Mouse (Mus musculus) limb, embryonic 11.5 days (tissue): ENCODE results near the gene Gm21885. TPM values are rescaled to one million over a fixed set of nuclear protein-coding genes. Genes with fewer than 3 reads are reported as not detected.

Experiments used
- ATAC-seq: fragments of 200-750 bp; cut with Nextera tagmentation; 2 replicates; pipeline ENCODE4 v1.8.0; 2017; ENCODE audit warnings: low read depth; ENCODE audit not compliant: insufficient number of reproducible peaks, low FRiP score, low TSS enrichment
- DNase-seq: peaks from one replicate; pipeline ENCODE4 v3.0.0-alpha.2; 2015; ENCODE audit warnings: low spot score
- H3K27ac ChIP-seq: fragments of 300-500 bp; sonication (generic); replicated peaks from 2 replicates; pipeline ENCODE4 v1.5.1; 2014; ENCODE audit warnings: low read depth, mild to moderate bottlenecking, low read length
- H3K27me3 ChIP-seq: fragments of 300-500 bp; sonication (generic); 2 replicates; pipeline ENCODE4 v1.6.1; 2014; ENCODE audit warnings: mild to moderate bottlenecking, low read length, mixed read lengths; ENCODE audit not compliant: control insufficient read depth, insufficient read depth
- H3K36me3 ChIP-seq: fragments of 300-500 bp; sonication (generic); 2 replicates; pipeline ENCODE4 v1.6.1; 2014; ENCODE audit warnings: mild to moderate bottlenecking, low read length, moderate library complexity, mixed read lengths; ENCODE audit not compliant: control insufficient read depth, insufficient read depth
- H3K4me1 ChIP-seq: fragments of 300-500 bp; sonication (generic); 2 replicates; pipeline ENCODE4 v1.6.1; 2014; ENCODE audit warnings: low read length, mixed read lengths; ENCODE audit not compliant: control insufficient read depth, insufficient read depth
- H3K4me2 ChIP-seq: fragments of 300-500 bp; sonication (generic); 2 replicates; pipeline ENCODE4 v1.6.1; 2014; ENCODE audit warnings: low read depth, mild to moderate bottlenecking, moderate library complexity; ENCODE audit not compliant: severe bottlenecking
- H3K4me3 ChIP-seq: fragments of 300-500 bp; sonication (generic); 2 replicates; pipeline ENCODE4 v1.5.1; 2014; ENCODE audit warnings: low read depth, low read length
- H3K9ac ChIP-seq: fragments of 300-500 bp; sonication (generic); 2 replicates; pipeline ENCODE4 v1.6.1; 2014; ENCODE audit warnings: mild to moderate bottlenecking, low read length
- H3K9me3 ChIP-seq: fragments of 300-500 bp; sonication (generic); 2 replicates; pipeline ENCODE4 v1.6.1; 2016; ENCODE audit warnings: low read length; ENCODE audit not compliant: control insufficient read depth
- WGBS: fragments of 180-500 bp; shearing (Covaris S2); extraction: QIAGEN DNeasy Blood & Tissue Kit; methylation state at CpG from one replicate; pipeline ENCODE4 v1.1.7; 2014; 5-methylcytosine and 5-hydroxymethylcytosine counted together
- polyA plus RNA-seq: library from polyadenylated mRNA; unstranded; fragments of >200 nt; fragmentation: Nextera tagmentation; extraction: Ambion mirVana; gene quantifications from 2 replicates; pipeline ENCODE4 v1.2.1, GENCODE M21; 2014

Gm21885 gene
- polyA plus RNA-seq, 1 experiment from 2014 or later, result 0.52 TPM

DNA sequence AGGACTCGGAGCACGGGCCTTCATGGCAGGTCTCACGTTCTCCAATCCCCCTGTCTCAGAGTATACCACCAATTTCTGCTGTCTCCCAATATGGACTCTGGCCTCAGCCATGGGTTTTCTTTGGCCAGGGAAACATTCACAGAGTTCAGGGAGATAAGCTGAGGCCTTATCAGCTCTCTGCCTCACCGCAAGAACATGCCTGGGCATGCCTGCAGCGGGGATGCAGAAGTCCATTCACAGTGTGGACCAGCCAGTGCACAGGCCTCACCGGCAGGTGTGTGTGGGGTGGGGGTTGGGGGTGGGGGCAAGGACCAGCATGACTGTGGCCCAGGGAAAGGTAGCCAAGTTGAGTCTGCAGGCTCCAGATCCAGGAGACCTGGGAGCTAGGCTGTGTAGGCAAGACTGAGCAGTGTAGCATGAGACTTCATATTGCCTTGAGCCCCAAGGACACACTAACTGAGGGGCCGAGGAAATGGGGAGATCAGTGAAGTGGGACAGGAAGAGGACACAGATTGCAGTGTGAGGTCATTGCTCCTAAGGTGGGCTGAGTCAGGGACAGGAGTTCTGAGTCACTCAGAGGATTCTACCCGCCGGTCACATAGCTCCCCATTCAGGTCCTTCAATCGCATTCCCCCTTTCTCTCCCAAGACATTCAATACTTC is 7.3 kb upstream of the Gm21885 start:
- DNase-seq (no peak), ATAC-seq (no peak)
- no peaks in the 10 kb centered on the region for H3K9me3 ChIP-seq
- H3K4me3 ChIP-seq, result no peak overlapping the region
- H3K4me1 ChIP-seq, result 0 out of 2 replicates have a peak, but pooled peaks cover 2% of the 10 kb centered on the region
- no peak overlapping the region for H3K9ac ChIP-seq
- no peak overlapping the region for H3K4me2 ChIP-seq
- WGBS, result 92% methylated on average over 10 of the region's 10 CpGs
- no peaks in the 10 kb centered on the region for H3K27me3 ChIP-seq
- H3K27ac ChIP-seq, result no peak overlapping the region
- no peaks in the 10 kb centered on the region for H3K36me3 ChIP-seq

DNA sequence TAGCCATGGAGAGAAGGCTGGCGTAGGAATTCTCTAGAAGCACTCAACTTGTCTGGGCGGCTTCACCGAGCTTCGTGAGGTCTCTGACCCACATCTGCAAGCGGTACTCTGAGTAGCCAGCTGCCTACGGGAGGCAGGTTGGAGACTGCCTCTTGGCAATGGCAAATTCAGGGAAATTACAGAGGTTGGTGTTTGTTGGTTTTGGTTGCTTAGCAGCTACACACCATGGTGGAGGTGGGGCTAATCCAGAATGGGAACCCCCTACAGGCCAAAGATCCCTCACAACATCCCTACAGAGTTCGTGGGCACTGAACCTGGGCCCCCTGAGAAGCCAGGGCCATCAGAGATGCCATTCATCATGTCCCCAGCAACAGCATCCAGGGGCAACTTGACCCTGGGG is 6.4 kb upstream of the Gm21885 start:
- no peaks in the 10 kb centered on the region for H3K36me3 ChIP-seq
- 0 out of 2 replicates have a peak, but pooled peaks cover 3% of the 10 kb centered on the region for H3K4me1 ChIP-seq
- no peak overlapping the region for H3K4me3 ChIP-seq
- no peak overlapping the region for H3K27ac ChIP-seq
- H3K9ac ChIP-seq, result no peak overlapping the region
- ATAC-seq (no peak), DNase-seq (no peak)
- H3K27me3 ChIP-seq, result no peaks in the 10 kb centered on the region
- 89% methylated on average over 7 of the region's 7 CpGs for WGBS
- H3K9me3 ChIP-seq, result no peaks in the 10 kb centered on the region
- H3K4me2 ChIP-seq, result no peak overlapping the region

DNA sequence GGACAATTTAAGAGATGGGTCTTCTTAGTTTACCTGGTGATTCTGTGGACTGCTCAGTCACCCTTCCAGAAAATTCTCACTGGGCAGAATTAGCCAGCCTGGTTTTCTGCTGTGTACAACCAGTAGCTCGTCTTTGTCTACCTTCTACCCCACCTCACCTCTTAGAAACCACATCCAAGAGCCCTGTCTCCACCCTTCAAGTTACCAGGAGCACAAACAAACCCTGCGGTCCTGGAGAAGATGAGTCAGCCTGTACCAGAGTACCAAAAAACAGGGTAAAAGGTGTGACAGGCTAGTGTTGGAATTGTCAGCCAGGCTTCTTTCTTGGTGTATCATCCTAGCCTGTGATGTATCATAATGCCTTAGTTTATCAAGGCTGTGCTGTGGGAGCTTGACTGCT is 6.0 kb upstream of the Gm21885 start:
- Histone ChIP-seq H3K9me3 (no peaks in the 10 kb centered on the region), H3K36me3 (no peaks in the 10 kb centered on the region), H3K4me1 (0 out of 2 replicates have a peak, but pooled peaks cover 4% of the 10 kb centered on the region), H3K27me3 (no peaks in the 10 kb centered on the region), H3K4me2 (no peak overlapping the region), H3K27ac (no peak overlapping the region), H3K4me3 (no peak overlapping the region), H3K9ac (no peak overlapping the region)
- no peak for DNase-seq
- no peak for ATAC-seq
- WGBS, result 86% methylated on average over 2 of the region's 2 CpGs

DNA sequence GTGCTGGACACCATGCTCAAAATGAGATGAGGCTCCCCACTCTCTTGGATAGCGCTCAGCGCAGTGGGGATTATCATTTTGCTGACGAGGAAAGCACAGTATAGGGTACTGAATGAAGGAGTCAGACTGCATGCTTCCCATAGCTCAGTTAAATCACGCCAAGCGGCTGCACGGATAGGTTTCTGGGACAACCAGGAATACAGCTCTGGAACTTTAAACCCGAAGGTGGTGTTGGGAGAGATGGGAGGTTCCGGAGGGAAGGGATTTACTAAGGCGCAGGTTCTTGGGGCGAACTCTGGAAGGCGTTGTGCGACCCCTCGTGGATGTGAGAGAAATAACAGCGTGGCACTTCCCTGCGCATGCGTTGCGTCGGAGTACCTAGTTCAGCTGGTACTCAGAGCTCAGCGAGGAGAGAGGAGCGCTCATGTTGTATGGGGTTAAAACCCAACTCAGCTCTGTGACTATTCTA is 4.8 kb upstream of the Gm21885 start:
- H3K9ac ChIP-seq, result peak overlapping the region; percentile 55
- H3K4me2 ChIP-seq, result peak overlapping the region; percentile 46
- H3K27me3 ChIP-seq, result no peaks in the 10 kb centered on the region
- H3K27ac ChIP-seq, result no peak overlapping the region
- ATAC-seq, result peak; percentile 63; the same call in 1 of the 2 replicates
- no peaks in the 10 kb centered on the region for H3K9me3 ChIP-seq
- 8% methylated on average over 20 of the region's 20 CpGs for WGBS
- peak overlapping the region; percentile 15; the same call in 1 of the 2 replicates for H3K4me3 ChIP-seq
- H3K4me1 ChIP-seq, result 0 out of 2 replicates have a peak, but pooled peaks cover 4% of the 10 kb centered on the region
- no peaks in the 10 kb centered on the region for H3K36me3 ChIP-seq
- peak; percentile 94 for DNase-seq

DNA sequence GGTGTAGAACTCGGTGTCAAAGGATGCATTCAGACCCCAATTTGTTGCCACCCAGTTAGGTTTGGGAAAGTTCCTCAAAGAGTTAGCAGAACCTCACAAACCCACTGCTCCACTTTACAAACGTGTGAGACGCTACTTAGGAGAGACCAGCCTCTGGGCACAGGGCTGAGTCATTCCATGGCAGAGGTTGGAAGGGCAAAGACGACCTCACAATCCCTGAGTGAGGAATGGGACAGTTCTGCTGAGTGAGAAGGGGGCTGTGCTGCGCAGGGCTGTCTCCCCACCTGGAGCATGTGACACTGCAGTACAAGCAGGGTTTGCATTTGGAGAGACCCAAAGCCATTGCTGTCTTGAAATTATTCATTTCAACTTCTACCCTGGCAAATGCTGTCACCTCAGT is 618 bp downstream of the Gm21885 start:
- H3K27ac ChIP-seq, result no peak overlapping the region
- H3K36me3 ChIP-seq, result peaks cover 6% of the 10 kb centered on the region; the same call in 1 of the 2 replicates
- no peak overlapping the region for H3K4me2 ChIP-seq
- no peak for DNase-seq
- no peak for ATAC-seq
- H3K9ac ChIP-seq, result no peak overlapping the region
- no peak overlapping the region for H3K4me3 ChIP-seq
- H3K9me3 ChIP-seq, result no peaks in the 10 kb centered on the region
- H3K27me3 ChIP-seq, result no peaks in the 10 kb centered on the region
- WGBS, result 71% methylated on average over 5 of the region's 5 CpGs
- 0 out of 2 replicates have a peak, but pooled peaks cover 2% of the 10 kb centered on the region for H3K4me1 ChIP-seq

DNA sequence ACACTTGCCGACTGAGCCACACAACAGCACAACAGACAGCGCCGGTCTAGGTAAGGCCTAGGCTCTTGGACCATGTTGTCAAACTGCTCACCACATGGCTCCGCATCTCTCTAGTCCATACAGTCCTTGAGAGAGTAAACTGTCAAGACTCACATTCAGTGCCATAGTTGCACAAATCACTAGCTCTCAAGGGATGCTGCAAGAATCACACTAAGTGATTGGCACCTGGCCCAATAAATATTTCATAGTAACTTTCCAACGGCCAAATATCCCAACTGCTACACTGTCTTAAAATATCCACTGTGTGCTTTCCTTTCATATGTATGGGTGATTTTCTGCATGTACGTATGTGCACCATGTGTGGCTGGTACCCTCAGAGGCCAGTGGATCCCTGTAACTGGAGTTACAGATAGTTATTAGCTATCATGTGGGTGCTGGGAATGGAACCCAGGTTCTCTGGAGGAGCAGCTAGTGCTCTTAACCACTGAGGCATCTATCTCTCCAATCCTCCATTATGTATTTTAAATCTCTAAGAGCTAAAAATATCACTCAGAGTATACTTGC is 1.9 kb downstream of the Gm21885 start:
- ATAC-seq (no peak), DNase-seq (no peak)
- Histone ChIP-seq H3K27ac (no peak overlapping the region), H3K27me3 (no peaks in the 10 kb centered on the region), H3K4me1 (0 out of 2 replicates have a peak, but pooled peaks cover 2% of the 10 kb centered on the region), H3K9ac (no peak overlapping the region), H3K4me2 (no peak overlapping the region), H3K36me3 (peaks cover 11% of the 10 kb centered on the region; the same call in 1 of the 2 replicates), H3K9me3 (no peaks in the 10 kb centered on the region), H3K4me3 (no peak overlapping the region)
- 94% methylated on average over 6 of the region's 6 CpGs for WGBS

DNA sequence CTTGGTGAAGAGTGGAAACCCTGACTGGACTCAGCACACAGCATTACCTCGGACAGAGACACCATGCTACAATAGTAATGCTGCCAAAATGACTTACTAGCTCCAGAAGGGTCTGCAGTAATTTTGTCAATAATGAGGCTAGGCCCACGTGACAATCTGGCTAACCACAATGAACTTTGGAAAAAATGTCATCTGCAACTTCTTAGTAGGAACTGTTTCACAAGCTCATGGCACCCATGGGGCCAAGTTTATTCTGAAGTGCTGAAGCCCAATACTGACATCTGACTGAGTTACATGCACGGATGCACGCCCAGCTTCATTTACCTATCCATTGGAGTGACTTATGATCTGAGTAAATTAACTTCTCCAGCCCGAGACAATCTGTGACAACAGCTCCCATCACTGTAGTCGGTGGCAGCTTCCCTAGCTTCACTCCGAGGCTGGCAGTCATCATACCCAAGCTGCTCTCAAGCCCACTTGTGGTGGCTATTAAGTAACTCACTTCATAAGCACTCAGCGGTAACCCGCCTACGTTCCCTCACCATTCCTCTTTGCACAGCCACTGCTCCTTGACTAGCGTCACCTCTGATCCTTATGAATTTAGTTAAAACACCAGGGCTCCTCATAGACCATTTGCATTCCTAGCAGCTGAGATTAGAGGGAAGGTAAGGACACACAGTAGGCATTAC is 4.4 kb downstream of the Gm21885 start:
- peaks cover 14% of the 10 kb centered on the region; the same call in 1 of the 2 replicates for H3K36me3 ChIP-seq
- no peaks in the 10 kb centered on the region for H3K4me1 ChIP-seq
- H3K9ac ChIP-seq, result no peak overlapping the region
- no peak overlapping the region for H3K4me3 ChIP-seq
- H3K27me3 ChIP-seq, result no peaks in the 10 kb centered on the region
- 93% methylated on average over 11 of the region's 11 CpGs for WGBS
- no peaks in the 10 kb centered on the region for H3K9me3 ChIP-seq
- H3K27ac ChIP-seq, result no peak overlapping the region
- ATAC-seq, result no peak
- no peak overlapping the region for H3K4me2 ChIP-seq
- no peak for DNase-seq

DNA sequence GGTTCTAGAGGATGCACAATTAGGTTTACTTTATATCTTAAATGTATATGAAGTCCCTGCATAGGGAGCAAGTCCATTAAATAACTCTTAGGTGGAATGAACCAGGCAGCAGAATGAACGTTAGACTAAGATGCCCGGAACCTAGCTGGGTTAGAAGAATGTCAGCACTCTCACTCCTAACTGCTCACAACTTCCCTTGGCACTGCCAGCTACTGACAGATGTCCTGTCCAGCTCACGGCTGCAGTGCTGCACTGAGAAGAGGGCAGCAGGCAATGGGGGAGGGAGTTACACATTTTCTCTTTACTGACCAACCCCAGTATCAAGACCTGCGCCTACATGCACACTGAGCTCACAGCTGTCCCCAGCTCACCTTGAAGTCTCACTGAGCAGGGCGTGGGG is 5.4 kb downstream of the Gm21885 start:
- Histone ChIP-seq H3K4me2 (no peak overlapping the region), H3K4me3 (no peak overlapping the region), H3K36me3 (peaks cover 18% of the 10 kb centered on the region; the same call in 1 of the 2 replicates), H3K9me3 (no peaks in the 10 kb centered on the region), H3K4me1 (no peaks in the 10 kb centered on the region), H3K27ac (no peak overlapping the region), H3K27me3 (no peaks in the 10 kb centered on the region), H3K9ac (no peak overlapping the region)
- ATAC-seq (no peak), DNase-seq (no peak)
- 93% methylated on average over 5 of the region's 5 CpGs for WGBS
